Mouse (Mus musculus) heart, adult 2 months (tissue): ENCODE data around the gene Farp2.

ENCODE experiments used
- CTCF ChIP-seq: fragments of 200-600 bp; IDR thresholded peaks from 2 replicates; pipeline ENCODE4 v1.8.1; 2022; ENCODE audit warnings: antibody characterized with exemption, mild to moderate bottlenecking, moderate library complexity
- EP300 ChIP-seq: fragments of 200-500 bp; IDR thresholded peaks from 2 replicates; pipeline ENCODE4 v1.6.1; 2011; ENCODE audit warnings: low read depth, low read length, control low read depth; ENCODE audit not compliant: insufficient read depth

- TF ChIP-seq CTCF (no peak), EP300 (no peak)
These were observed 16.6 kb upstream of the Farp2 start for GRCm38 (mm10) chr1:93495312-93495711.
